19 mouse cellular contexts compared by ENCODE assay signal in genomic region chr19:49629963-49630362, GRCm38 (mm10).
"Had no signal": no experiment of that assay in that cellular context is flagged by ENCODE, and none has a peak within 500 bp of the region (broad histone marks: within the 10 kb centered on the region; RNA-seq: fewer than 3 reads in every experiment).

No protein-coding gene starts in this region.

- ATAC-seq: forebrain, embryonic 16.5 days; hindbrain, embryonic 16.5 days; inflammation-experienced regulatory T-cells, adult 6 months; intestine, embryonic 15.5 days; intestine, postnatal 0 days had no signal

- DNase-seq: gastrocnemius, adult 2 months; gastrocnemius, postnatal 14 days; gastrocnemius, postnatal 36 days; heart, adult 11 months; heart, adult 2 months; heart, postnatal 14 days; heart, postnatal 36 days; kidney, adult 18-20 months; kidney, adult 8-10 months; kidney, postnatal 10 days; kidney, postnatal 25 days; kidney, postnatal 4 days; liver; liver, embryonic 13.5 days had no signal
